Mouse (Mus musculus): ENCODE results near the gene Bdh1. TPM values are rescaled to one million over a fixed set of nuclear protein-coding genes. Genes with fewer than 3 reads are reported as not detected.
A peak's percentile ranks its signal among the peaks of the same experiment; 100 is the strongest.
"Not testable (repeated sequence)": the region's sequence is repeated elsewhere in the genome, so short reads cannot be mapped to it uniquely, and the experiment has no call there.

Bdh1 gene
- polyA plus RNA-seq, 1 experiment from 2014 or later: 93.4 TPM

GRCm38 (mm10) chr16:31454013-31454412 is 31.9 kb downstream of the Bdh1 start:
- H3K9me3 ChIP-seq: no peaks in the 10 kb centered on the region
- H3K27me3 ChIP-seq: no peaks in the 10 kb centered on the region
- no peak overlapping the region for H3K27ac ChIP-seq (replicated peaks)
- H3K4me2 ChIP-seq: no peak overlapping the region
- whole genome bisulfite sequencing: 92% methylated on average over 4 of the region's 4 CpGs
- ATAC-seq (ENCODE audit: low read depth): no peak
- no peak overlapping the region for H3K4me3 ChIP-seq
- no peak overlapping the region for H3K9ac ChIP-seq
- peaks cover 66% of the 10 kb centered on the region for H3K36me3 ChIP-seq
- peaks cover 7% of the 10 kb centered on the region for H3K4me1 ChIP-seq (replicated peaks)

- Histone ChIP-seq H3K27ac (replicated peaks) (no peak overlapping the region), H3K9ac (no peak overlapping the region), H3K27me3 (no peaks in the 10 kb centered on the region), H3K9me3 (no peaks in the 10 kb centered on the region), H3K4me1 (replicated peaks) (peaks cover 8% of the 10 kb centered on the region), H3K36me3 (peaks cover 55% of the 10 kb centered on the region), H3K4me2 (no peak overlapping the region), H3K4me3 (no peak overlapping the region)
- no peak for ATAC-seq (ENCODE audit: low read depth)
- 82% methylated on average over 21 of the region's 21 CpGs for WGBS
Measured at GRCm38 (mm10) chr16:31455276-31456045, 33.4 kb downstream of the Bdh1 start.

GRCm38 (mm10) chr16:31458229-31458918 is 36.3 kb downstream of the Bdh1 start:
- H3K9ac ChIP-seq: peak overlapping the region; percentile 70
- H3K27me3 ChIP-seq: no peaks in the 10 kb centered on the region
- H3K4me1 ChIP-seq (replicated peaks): peaks cover 16% of the 10 kb centered on the region
- H3K9me3 ChIP-seq: no peaks in the 10 kb centered on the region
- H3K4me3 ChIP-seq: peak overlapping the region; percentile 34
- H3K36me3 ChIP-seq: peaks cover 39% of the 10 kb centered on the region
- WGBS: 2% methylated on average over 17 of the region's 17 CpGs
- peak; percentile 77 for ATAC-seq (ENCODE audit: low read depth)
- peak overlapping the region; percentile 60 for H3K4me2 ChIP-seq
- peak overlapping the region; percentile 69 for H3K27ac ChIP-seq (replicated peaks)

GRCm38 (mm10) chr16:31459968-31460461 is 37.9 kb downstream of the Bdh1 start:
- Histone ChIP-seq H3K9me3 (no peaks in the 10 kb centered on the region), H3K4me2 (no peak overlapping the region), H3K27me3 (no peaks in the 10 kb centered on the region), H3K27ac (replicated peaks) (no peak overlapping the region), H3K36me3 (peaks cover 23% of the 10 kb centered on the region), H3K4me1 (replicated peaks) (peaks cover 16% of the 10 kb centered on the region), H3K4me3 (no peak overlapping the region), H3K9ac (no peak overlapping the region)
- 34% methylated on average over 10 of the region's 10 CpGs for WGBS
- no peak for ATAC-seq (ENCODE audit: low read depth)

GRCm38 (mm10) chr16:31460506-31460905 is 38.4 kb downstream of the Bdh1 start:
- H3K36me3 ChIP-seq: peaks cover 18% of the 10 kb centered on the region
- peaks cover 16% of the 10 kb centered on the region for H3K4me1 ChIP-seq (replicated peaks)
- ATAC-seq (ENCODE audit: low read depth): no peak
- no peak overlapping the region for H3K4me2 ChIP-seq
- 52% methylated on average over 13 of the region's 13 CpGs for WGBS
- no peaks in the 10 kb centered on the region for H3K9me3 ChIP-seq
- no peak overlapping the region for H3K4me3 ChIP-seq
- H3K9ac ChIP-seq: no peak overlapping the region
- no peaks in the 10 kb centered on the region for H3K27me3 ChIP-seq
- no peak overlapping the region for H3K27ac ChIP-seq (replicated peaks)

- peaks cover 16% of the 10 kb centered on the region for H3K4me1 ChIP-seq (replicated peaks)
- WGBS: 78% methylated on average over 5 of the region's 5 CpGs
- no peaks in the 10 kb centered on the region for H3K27me3 ChIP-seq
- no peak overlapping the region for H3K4me2 ChIP-seq
- H3K4me3 ChIP-seq: no peak overlapping the region
- no peak overlapping the region for H3K9ac ChIP-seq
- ATAC-seq (ENCODE audit: low read depth): no peak
- H3K9me3 ChIP-seq: no peaks in the 10 kb centered on the region
- H3K27ac ChIP-seq (replicated peaks): no peak overlapping the region
- H3K36me3 ChIP-seq: peaks cover 14% of the 10 kb centered on the region
Measured at GRCm38 (mm10) chr16:31461046-31461445, 39.0 kb downstream of the Bdh1 start.

- no peak overlapping the region for H3K4me2 ChIP-seq
- peaks cover 16% of the 10 kb centered on the region for H3K4me1 ChIP-seq (replicated peaks)
- ATAC-seq (ENCODE audit: low read depth): no peak
- H3K9me3 ChIP-seq: no peaks in the 10 kb centered on the region
- no peak overlapping the region for H3K4me3 ChIP-seq
- 36% methylated on average over 11 of the region's 12 CpGs for WGBS
- no peak overlapping the region for H3K9ac ChIP-seq
- peaks cover 4% of the 10 kb centered on the region; the same call in 1 of the 2 replicates for H3K36me3 ChIP-seq
- no peaks in the 10 kb centered on the region for H3K27me3 ChIP-seq
- no peak overlapping the region for H3K27ac ChIP-seq (replicated peaks)
Measured at GRCm38 (mm10) chr16:31462113-31462687, 40.1 kb downstream of the Bdh1 start.

GRCm38 (mm10) chr16:31464953-31465352 is 42.9 kb downstream of the Bdh1 start:
- peaks cover 8% of the 10 kb centered on the region; the same call in 1 of the 2 replicates for H3K4me1 ChIP-seq (replicated peaks)
- H3K27me3 ChIP-seq: no peaks in the 10 kb centered on the region
- no peak overlapping the region for H3K9ac ChIP-seq
- H3K27ac ChIP-seq (replicated peaks): no peak overlapping the region
- H3K36me3 ChIP-seq: no peaks in the 10 kb centered on the region
- no peaks in the 10 kb centered on the region for H3K9me3 ChIP-seq
- no peak overlapping the region for H3K4me2 ChIP-seq
- ATAC-seq (ENCODE audit: low read depth): no peak
- no peak overlapping the region for H3K4me3 ChIP-seq
- 94% methylated on average over 5 of the region's 5 CpGs for WGBS

- 0 out of 2 replicates have a peak, but pooled peaks have one; percentile 40 for ATAC-seq (ENCODE audit: low read depth)
- Histone ChIP-seq H3K4me3 (no peak overlapping the region), H3K9ac (no peak overlapping the region), H3K9me3 (no peaks in the 10 kb centered on the region), H3K27ac (replicated peaks) (no peak overlapping the region), H3K4me1 (replicated peaks) (peaks cover 8% of the 10 kb centered on the region; the same call in 1 of the 2 replicates), H3K36me3 (no peaks in the 10 kb centered on the region), H3K4me2 (no peak overlapping the region), H3K27me3 (no peaks in the 10 kb centered on the region)
- 37% methylated on average over 4 of the region's 4 CpGs for WGBS
Measured at GRCm38 (mm10) chr16:31465630-31466029, 43.5 kb downstream of the Bdh1 start.

- Histone ChIP-seq H3K4me1 (replicated peaks) (peaks cover 4% of the 10 kb centered on the region; the same call in 1 of the 2 replicates), H3K4me2 (no peak overlapping the region), H3K36me3 (no peaks in the 10 kb centered on the region), H3K4me3 (no peak overlapping the region), H3K27ac (replicated peaks) (no peak overlapping the region), H3K27me3 (no peaks in the 10 kb centered on the region), H3K9ac (no peak overlapping the region), H3K9me3 (no peaks in the 10 kb centered on the region)
- 84% methylated on average over 5 of the region's 5 CpGs for WGBS
- ATAC-seq (ENCODE audit: low read depth): no peak
Measured at GRCm38 (mm10) chr16:31466106-31466505, 44.0 kb downstream of the Bdh1 start.

GRCm38 (mm10) chr16:31470819-31471218 is 48.7 kb downstream of the Bdh1 start:
- not testable (repeated sequence) for H3K9ac ChIP-seq; H3K27me3 ChIP-seq; H3K27ac ChIP-seq (replicated peaks); ATAC-seq (ENCODE audit: low read depth); H3K4me3 ChIP-seq; H3K9me3 ChIP-seq; H3K4me2 ChIP-seq; H3K36me3 ChIP-seq
- peaks cover 14% of the 10 kb centered on the region for H3K4me1 ChIP-seq (replicated peaks)
- WGBS: 88% methylated on average over 4 of the region's 4 CpGs

GRCm38 (mm10) chr16:31471994-31472393 is 49.9 kb downstream of the Bdh1 start:
- 96% methylated on average over 5 of the region's 5 CpGs for WGBS
- no peaks in the 10 kb centered on the region for H3K27me3 ChIP-seq
- H3K4me3 ChIP-seq: no peak overlapping the region
- no peak overlapping the region for H3K9ac ChIP-seq
- H3K27ac ChIP-seq (replicated peaks): no peak overlapping the region
- no peaks in the 10 kb centered on the region for H3K9me3 ChIP-seq
- H3K36me3 ChIP-seq: no peaks in the 10 kb centered on the region
- no peak for ATAC-seq (ENCODE audit: low read depth)
- no peak overlapping the region for H3K4me2 ChIP-seq
- peaks cover 16% of the 10 kb centered on the region for H3K4me1 ChIP-seq (replicated peaks)
